Mouse (Mus musculus) layer of hippocampus, postnatal 36 days (tissue): ENCODE measurements around the gene Slc6a19. TPM values are rescaled to one million over a fixed set of nuclear protein-coding genes. Genes with fewer than 3 reads are reported as not detected.

ENCODE experiments used
- DNase-seq, 2 experiments: peaks; one replicate each; pipeline ENCODE4 v3.0.0; 2022
- total RNA-seq, 2 experiments: library from RNA; stranded (reverse); gene quantifications; 2 replicates each; pipeline ENCODE4 v1.2.3; 2021

The Slc6a19 gene
- total RNA-seq, 2 experiments from 2014 or later = not detected

DNA sequence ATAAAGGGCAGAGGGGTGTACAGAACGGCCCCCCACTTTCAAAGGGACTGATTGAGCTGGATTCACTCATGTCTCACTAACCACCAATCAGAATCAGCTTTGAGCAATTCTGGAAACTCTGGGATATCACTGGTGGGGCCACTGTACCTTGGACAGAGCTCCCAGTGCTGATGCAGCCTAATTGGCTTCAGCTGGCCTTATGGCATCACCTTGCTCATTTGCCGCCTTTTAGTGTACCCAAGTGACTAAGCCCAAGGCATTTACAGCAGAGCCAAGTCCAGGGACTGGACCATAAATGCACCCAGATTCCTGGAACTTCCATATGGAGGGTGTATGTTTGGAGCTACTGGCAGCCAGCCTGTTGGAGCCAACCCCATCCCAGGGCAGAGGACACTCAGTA is 45.7 kb downstream of the Slc6a19 start:
- DNase-seq = no peak

DNA sequence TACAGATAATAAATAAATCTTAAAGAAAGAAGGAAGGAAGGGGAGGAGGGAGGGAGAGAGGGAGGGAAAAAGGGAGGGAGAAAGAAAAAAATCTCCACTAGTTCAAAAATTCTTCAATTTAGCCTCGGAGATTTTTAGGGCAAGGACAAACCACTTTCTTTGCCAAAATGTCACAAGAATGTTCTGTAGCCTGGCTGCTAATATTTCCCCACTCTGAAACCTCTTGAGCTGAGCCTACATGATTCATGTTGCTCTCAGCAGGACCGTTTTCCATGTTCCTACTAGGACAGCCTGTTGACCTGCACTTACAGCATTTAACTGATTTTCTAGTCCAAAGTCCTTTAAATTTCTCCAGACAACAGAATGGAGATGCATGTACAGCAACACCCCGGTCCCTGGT is 49.7 kb downstream of the Slc6a19 start:
- DNase-seq = no peak

DNA sequence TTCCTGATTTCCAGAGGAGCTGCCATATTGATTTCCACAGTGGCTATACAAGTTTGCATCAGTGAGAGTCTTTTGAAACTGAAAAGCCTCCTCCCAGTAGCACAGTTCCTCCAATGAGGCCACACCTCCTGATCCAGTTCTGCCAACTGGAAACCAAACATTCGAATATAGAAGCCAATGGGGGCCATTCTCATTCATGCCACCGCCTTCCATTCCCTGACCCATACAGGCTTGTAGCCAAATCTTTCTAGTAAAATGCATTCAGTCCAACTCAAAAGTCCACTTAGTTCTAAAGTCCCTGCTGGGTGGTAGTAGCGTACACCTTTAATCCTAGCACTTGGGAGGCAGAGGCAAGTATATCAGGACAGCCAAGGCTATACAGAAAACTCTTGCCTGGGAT is 51.4 kb downstream of the Slc6a19 start:
- DNase-seq = no peak

DNA sequence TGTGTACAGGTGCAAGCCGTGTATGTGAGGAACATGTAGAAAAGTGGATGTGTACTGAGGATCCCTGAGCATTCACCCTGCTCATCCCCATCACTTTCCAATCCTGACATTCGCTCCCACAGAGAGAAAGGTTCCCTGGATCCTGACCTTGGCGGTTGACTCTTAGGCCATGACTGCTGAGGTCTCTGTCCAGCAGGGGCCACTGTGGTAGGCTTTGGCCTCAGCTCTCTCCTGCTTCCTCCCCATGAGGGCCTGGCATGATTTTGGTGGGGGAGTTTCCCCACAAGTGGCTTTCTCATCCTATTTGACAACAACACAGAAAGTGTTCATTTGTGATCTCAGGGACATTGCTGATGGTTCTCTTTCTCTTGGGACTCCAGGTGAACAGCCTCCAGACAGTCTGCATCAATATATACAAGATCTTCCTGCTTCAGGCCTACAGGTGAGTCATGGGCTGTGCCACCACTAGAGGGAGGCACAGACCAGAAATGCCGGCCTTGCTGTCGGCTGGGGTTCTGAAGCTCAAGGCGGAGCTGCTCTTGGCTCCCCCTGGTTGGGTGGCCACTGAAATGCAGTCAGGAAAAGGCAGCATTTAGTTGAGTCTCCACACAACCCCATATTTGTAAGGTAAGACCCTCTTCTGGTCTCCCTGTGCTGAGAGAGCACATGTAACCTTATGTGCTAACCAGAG is 58.1 kb downstream of the Slc6a19 start:
- peak; percentile 44 to 45 for DNase-seq

DNA sequence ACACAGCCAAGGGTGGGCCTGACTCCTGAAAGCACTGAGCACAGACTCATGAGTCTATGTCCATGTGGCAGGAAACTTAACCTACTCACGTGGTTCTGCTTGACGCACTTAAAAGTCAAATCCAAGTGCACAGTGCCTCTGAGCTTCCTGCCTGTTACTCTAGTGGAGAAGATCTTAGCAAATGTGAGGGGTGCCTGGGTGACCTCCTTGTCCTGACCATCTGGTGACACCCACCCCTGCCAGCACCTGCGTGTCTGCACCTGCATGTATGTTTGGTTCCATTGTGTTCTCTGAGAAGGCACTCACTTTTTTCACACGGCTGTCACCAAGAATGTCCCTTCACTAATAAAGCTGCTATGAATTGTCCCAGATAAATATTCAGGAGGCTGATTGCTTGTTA is 63.4 kb downstream of the Slc6a19 start:
- DNase-seq = no peak

DNA sequence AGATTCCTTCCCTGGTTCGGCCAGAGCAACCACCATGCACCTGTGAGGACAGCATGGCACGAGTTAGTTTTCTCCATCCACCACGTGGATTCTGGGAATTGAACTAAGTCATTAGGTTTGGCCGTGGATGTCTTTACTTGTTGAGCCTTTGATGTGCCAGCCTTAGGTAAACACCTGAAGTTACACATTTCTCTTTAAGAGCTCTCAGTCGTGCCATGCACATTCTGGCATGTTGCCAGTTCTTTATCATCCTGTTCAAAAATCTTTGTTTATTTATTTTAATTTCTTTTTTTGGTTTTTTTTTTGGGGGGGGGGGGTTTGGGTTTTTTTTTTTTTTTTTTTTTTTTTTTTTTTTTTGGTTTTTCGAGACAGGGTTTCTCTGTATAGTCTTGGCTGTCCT is 66.8 kb downstream of the Slc6a19 start:
- no peak for DNase-seq

DNA sequence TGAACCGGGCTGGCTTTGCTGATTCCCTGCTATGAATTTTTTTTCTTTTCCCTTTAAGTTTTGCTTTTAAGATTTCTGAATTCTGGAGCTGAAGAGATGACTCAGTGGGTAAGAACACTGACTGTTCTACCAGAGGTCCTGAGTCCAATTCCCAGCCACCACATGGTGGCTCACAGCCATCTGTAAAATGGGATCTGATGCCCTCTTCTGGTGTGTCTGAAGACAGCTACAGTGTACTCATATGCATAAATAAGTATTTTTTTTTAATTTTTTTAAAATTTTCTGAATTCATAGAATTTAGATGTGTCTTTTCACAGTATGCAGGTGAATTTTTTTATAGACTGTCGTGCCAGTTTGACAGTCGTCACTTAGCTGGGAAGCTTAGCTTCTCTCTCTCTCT is 72.8 kb downstream of the Slc6a19 start:
- no peak for DNase-seq

Other genes with a start within 250 kb of the Slc6a19 start
- gene Lpcat1, start 237.7 kb downstream of the Slc6a19 start, total RNA-seq = 10 to 100 TPM; 36.6 to 39.4 TPM
- under 1 TPM in 1 of 2 experiments, not detected in 1; 0.10 TPM for gene Slc6a3, start 168.1 kb downstream of the Slc6a19 start, total RNA-seq
- 100 to 1,000 TPM; 124 to 131 TPM for gene Clptm1l, start 100.9 kb downstream of the Slc6a19 start, total RNA-seq
- 1 to 10 TPM; 3.9 to 4.7 TPM for gene Tert, start 78.0 kb downstream of the Slc6a19 start, total RNA-seq
- not detected for gene Slc6a18, start 26.8 kb downstream of the Slc6a19 start, total RNA-seq
- 1 to 10 TPM; 4.4 to 5.3 TPM for gene Slc12a7, start 28.2 kb upstream of the Slc6a19 start, total RNA-seq
- gene Nkd2, start 142.8 kb upstream of the Slc6a19 start, total RNA-seq = 1 to 10 TPM; 6.7 to 8.6 TPM
- gene Trip13, start 232.9 kb upstream of the Slc6a19 start, total RNA-seq = under 1 TPM; 0.88 to 0.95 TPM
- 100 to 1,000 TPM; 103 to 118 TPM for gene Brd9, start 232.9 kb upstream of the Slc6a19 start, total RNA-seq